Mouse (Mus musculus) lung, adult 10 weeks (tissue): ENCODE results near the gene Idi2. TPM values are rescaled to one million over a fixed set of nuclear protein-coding genes. Genes with fewer than 3 reads are reported as not detected.

Experiments used
- polyA plus RNA-seq: library from polyadenylated mRNA; stranded (reverse); fragments of 350-450 nt; fragmentation: Illumina TruSeq; extraction: RNeasy Lipid Tissue Mini Kit (QIAGEN cat#74804); gene quantifications from one replicate; pipeline ENCODE4 v1.2.3, GENCODE M21; 2014; ENCODE audit warnings: low read depth, low replicate concordance; ENCODE audit not compliant: insufficient read depth

Idi2 gene
- not detected for polyA plus RNA-seq

GRCm38 (mm10) chr13:8952563-8952962 lies at the start of gene Idi2:
Gene Idi2 (plus strand): TSS chr13:8952863.

GRCm38 (mm10) chr13:8948131-8948530 lies 4.5 kb upstream of the Idi2 start, which contains the start of gene Gm9745:
Gene Gm9745 (minus strand): TSS chr13:8948231.

GRCm38 (mm10) chr13:8995990-8996786 lies 43.5 kb downstream of the Idi2 start, which contains the start of gene Gtpbp4:
Gene Gtpbp4 (minus strand): TSS chr13:8996083.

Other genes with a start within 250 kb of the Idi2 start
- 11.5 TPM for gene Wdr37, start 81.0 kb upstream of the Idi2 start, polyA plus RNA-seq
- 58.0 TPM for gene Idi1, start 67.4 kb upstream of the Idi2 start, polyA plus RNA-seq
- not detected for gene Gm9745, start 4.6 kb upstream of the Idi2 start, polyA plus RNA-seq
- 22.9 TPM for gene Gtpbp4, start 43.2 kb downstream of the Idi2 start, polyA plus RNA-seq
- 18.3 TPM for gene Larp4b, start 141.0 kb downstream of the Idi2 start, polyA plus RNA-seq